Mouse (Mus musculus) frontal cortex, postnatal 14 days (tissue): ENCODE results near the gene Slc6a9.
A peak's percentile ranks its signal among the peaks of the same experiment; 100 is the strongest.

Experiments
- DNase-seq, 2 experiments: peaks; one replicate each; pipeline ENCODE4 v3.0.0; 2022; ENCODE audit warnings: low spot score in 2 of 2

Slc6a9 gene

GRCm38 (mm10) chr4:117840821-117841220 lies 6.5 kb downstream of the Slc6a9 start:
- DNase-seq, result no peak

GRCm38 (mm10) chr4:117841566-117841965 lies 7.3 kb downstream of the Slc6a9 start:
- no peak for DNase-seq

GRCm38 (mm10) chr4:117843101-117843500 lies 8.8 kb downstream of the Slc6a9 start:
- no peak for DNase-seq

- no peak for DNase-seq
Observed at GRCm38 (mm10) chr4:117844467-117844866, 10.2 kb downstream of the Slc6a9 start.

- no peak for DNase-seq
Observed at GRCm38 (mm10) chr4:117845316-117845715, 11.0 kb downstream of the Slc6a9 start.

GRCm38 (mm10) chr4:117846261-117846660 lies 12.0 kb downstream of the Slc6a9 start:
- no peak for DNase-seq

- DNase-seq, result peak in 1 of 2 experiments; percentile 46
Observed at GRCm38 (mm10) chr4:117847011-117847410, 12.7 kb downstream of the Slc6a9 start.

- no peak for DNase-seq
Observed at GRCm38 (mm10) chr4:117849063-117849462, 14.8 kb downstream of the Slc6a9 start.

GRCm38 (mm10) chr4:117849506-117849905 lies 15.2 kb downstream of the Slc6a9 start:
- DNase-seq, result no peak

GRCm38 (mm10) chr4:117850176-117850575 lies 15.9 kb downstream of the Slc6a9 start:
- no peak for DNase-seq

- DNase-seq, result no peak
Observed at GRCm38 (mm10) chr4:117850871-117851270, 16.6 kb downstream of the Slc6a9 start.

- DNase-seq, result no peak
Observed at GRCm38 (mm10) chr4:117852152-117852868, 18.0 kb downstream of the Slc6a9 start.

- no peak for DNase-seq
Observed at GRCm38 (mm10) chr4:117855146-117855545, 20.8 kb downstream of the Slc6a9 start.

GRCm38 (mm10) chr4:117858794-117859193 lies 24.5 kb downstream of the Slc6a9 start:
- DNase-seq, result no peak

- no peak for DNase-seq
Observed at GRCm38 (mm10) chr4:117860570-117860969, 26.3 kb downstream of the Slc6a9 start.

GRCm38 (mm10) chr4:117862823-117863222 lies 28.5 kb downstream of the Slc6a9 start:
- DNase-seq, result peak; percentile 50 to 55

GRCm38 (mm10) chr4:117866083-117866482 lies 31.8 kb downstream of the Slc6a9 start:
- DNase-seq, result no peak

GRCm38 (mm10) chr4:117867000-117867399 lies 32.7 kb downstream of the Slc6a9 start:
- DNase-seq, result no peak

- no peak for DNase-seq
Observed at GRCm38 (mm10) chr4:117867823-117868222, 33.5 kb downstream of the Slc6a9 start.

GRCm38 (mm10) chr4:117869317-117869716 lies 35.0 kb downstream of the Slc6a9 start:
- DNase-seq, result no peak

GRCm38 (mm10) chr4:117870437-117870836 lies 36.1 kb downstream of the Slc6a9 start:
- DNase-seq, result no peak

GRCm38 (mm10) chr4:117871787-117872186 lies 37.5 kb downstream of the Slc6a9 start:
- DNase-seq, result no peak

- DNase-seq, result no peak
Observed at GRCm38 (mm10) chr4:117872471-117872886, 38.2 kb downstream of the Slc6a9 start, which contains the start of gene Ccdc24. TSS of gene Ccdc24 (minus strand) at chr4:117872557.

- no peak for DNase-seq
Observed at GRCm38 (mm10) chr4:117873615-117874014, 39.3 kb downstream of the Slc6a9 start.
